In genomic region chr6:34638667-34639066, GRCm38 (mm10) we compare ENCODE assay signal across 12 mouse cellular contexts. TPM values are rescaled to one million over a fixed set of nuclear protein-coding genes. Genes with fewer than 3 reads are reported as not detected.
DNase-seq lines count a peak whose midpoint lies in the region; ATAC-seq and TF ChIP-seq lines count a peak whose summit lies in the region.
"Had no signal": no experiment of that assay in that cellular context is flagged by ENCODE, and none has a peak within 500 bp of the region (broad histone marks: within the 10 kb centered on the region; RNA-seq: fewer than 3 reads in every experiment).

No protein-coding gene starts in this region.

- no peaks in the 10 kb centered on the region for H3K9me3 ChIP-seq in limb, embryonic 14.5 days (ENCODE audit: control insufficient read depth, low read length)
- H3K9me3 ChIP-seq in limb, embryonic 10.5 days (replicated peaks): no peaks in the 10 kb centered on the region
- no peaks in the 10 kb centered on the region for H3K9me3 ChIP-seq in embryonic facial prominence, embryonic 10.5 days
- no peaks in the 10 kb centered on the region for H3K9me3 ChIP-seq in kidney, embryonic 16.5 days (ENCODE audit: low read length)
- H3K9me3 ChIP-seq in hindbrain, embryonic 14.5 days (ENCODE audit: control insufficient read depth, low read length): no peaks in the 10 kb centered on the region
- H3K9me3 ChIP-seq: liver, embryonic 15.5 days; neural tube, embryonic 12.5 days had no signal

- no peaks in the 10 kb centered on the region for H3K27me3 ChIP-seq in limb, embryonic 14.5 days (ENCODE audit: control insufficient read depth, insufficient read depth, low read length)
- no peaks in the 10 kb centered on the region for H3K27me3 ChIP-seq in limb, embryonic 10.5 days (ENCODE audit: low read depth, poor library complexity, severe bottlenecking)
- H3K27me3 ChIP-seq in embryonic facial prominence, embryonic 10.5 days (replicated peaks; ENCODE audit: low read depth, poor library complexity, severe bottlenecking): no peaks in the 10 kb centered on the region
- H3K27me3 ChIP-seq in kidney, embryonic 16.5 days (ENCODE audit: insufficient read depth, low read length): no peaks in the 10 kb centered on the region
- H3K27me3 ChIP-seq in hindbrain, embryonic 14.5 days (ENCODE audit: control insufficient read depth, insufficient read depth, low read length): no peaks in the 10 kb centered on the region
- H3K27me3 ChIP-seq: liver, embryonic 15.5 days; neural tube, embryonic 12.5 days had no signal

- H3K4me1 ChIP-seq in limb, embryonic 14.5 days (ENCODE audit: control insufficient read depth, insufficient read depth, low read length): peaks cover 21% of the 10 kb centered on the region
- peaks cover 52% of the 10 kb centered on the region for H3K4me1 ChIP-seq in limb, embryonic 10.5 days
- peaks cover 40% of the 10 kb centered on the region for H3K4me1 ChIP-seq in embryonic facial prominence, embryonic 10.5 days
- peaks cover 40% of the 10 kb centered on the region for H3K4me1 ChIP-seq in kidney, embryonic 16.5 days (ENCODE audit: insufficient read depth, low read length)
- peaks cover 9% of the 10 kb centered on the region; the same call in 1 of the 2 replicates for H3K4me1 ChIP-seq in hindbrain, embryonic 14.5 days (replicated peaks; ENCODE audit: control insufficient read depth, insufficient read depth, low read length)
- H3K4me1 ChIP-seq: liver, embryonic 15.5 days had no signal

- no peak overlapping the region for H3K9ac ChIP-seq in limb, embryonic 14.5 days (ENCODE audit: low read depth, low read length, severe bottlenecking)
- no peak overlapping the region for H3K9ac ChIP-seq in kidney, embryonic 16.5 days (replicated peaks; ENCODE audit: low read length)
- no peak overlapping the region for H3K9ac ChIP-seq in hindbrain, embryonic 14.5 days
- H3K9ac ChIP-seq: liver, embryonic 15.5 days; neural tube, embryonic 12.5 days had no signal

- 21% methylated on average over 2 of the region's 2 CpGs for WGBS in limb, embryonic 14.5 days
- 48% methylated on average over 2 of the region's 2 CpGs for WGBS in limb, embryonic 10.5 days
- 29% methylated on average over 2 of the region's 2 CpGs for WGBS in embryonic facial prominence, embryonic 10.5 days
- 29% methylated on average over 2 of the region's 2 CpGs for WGBS in kidney, embryonic 16.5 days
- WGBS in hindbrain, embryonic 14.5 days: 47% methylated on average over 2 of the region's 2 CpGs

- no peak for TF ChIP-seq POLR2A in limb, embryonic 14.5 days (IDR thresholded peaks at IDR 0.05; ENCODE audit: borderline replicate concordance, extremely low read depth, insufficient read depth, insufficient read length)

- ATAC-seq in limb, embryonic 14.5 days (ENCODE audit: low FRiP score, low read depth): no peak
- 0 out of 2 replicates have a peak, but pooled peaks have one; percentile 58 for ATAC-seq in kidney, embryonic 16.5 days (ENCODE audit: low FRiP score, low TSS enrichment)
- ATAC-seq in hindbrain, embryonic 14.5 days (ENCODE audit: low FRiP score): no peak

- H3K4me3 ChIP-seq in limb, embryonic 14.5 days (replicated peaks; ENCODE audit: low read length): no peak overlapping the region
- H3K4me3 ChIP-seq in limb, embryonic 10.5 days: no peak overlapping the region
- no peak overlapping the region for H3K4me3 ChIP-seq in embryonic facial prominence, embryonic 10.5 days
- H3K4me3 ChIP-seq in kidney, embryonic 16.5 days (ENCODE audit: low read length): no peak overlapping the region
- H3K4me3 ChIP-seq in hindbrain, embryonic 14.5 days (replicated peaks; ENCODE audit: low read length): no peak overlapping the region
- H3K4me3 ChIP-seq: liver, embryonic 15.5 days; neural tube, embryonic 12.5 days had no signal

- no peaks in the 10 kb centered on the region for H3K36me3 ChIP-seq in limb, embryonic 14.5 days (ENCODE audit: control insufficient read depth, insufficient read depth, low read length)
- H3K36me3 ChIP-seq in limb, embryonic 10.5 days: no peaks in the 10 kb centered on the region
- no peaks in the 10 kb centered on the region for H3K36me3 ChIP-seq in embryonic facial prominence, embryonic 10.5 days (replicated peaks)
- no peaks in the 10 kb centered on the region for H3K36me3 ChIP-seq in kidney, embryonic 16.5 days (ENCODE audit: insufficient read depth, low read length)
- H3K36me3 ChIP-seq in hindbrain, embryonic 14.5 days (replicated peaks; ENCODE audit: control insufficient read depth, insufficient read depth): no peaks in the 10 kb centered on the region
- H3K36me3 ChIP-seq: liver, embryonic 15.5 days; neural tube, embryonic 12.5 days had no signal

- no peak overlapping the region for H3K27ac ChIP-seq in limb, embryonic 14.5 days (replicated peaks; ENCODE audit: low read depth, low read length)
- no peak overlapping the region for H3K27ac ChIP-seq in limb, embryonic 10.5 days
- peak overlapping the region; percentile 78 for H3K27ac ChIP-seq in embryonic facial prominence, embryonic 10.5 days (replicated peaks)
- no peak overlapping the region for H3K27ac ChIP-seq in kidney, embryonic 16.5 days (ENCODE audit: low read length)
- H3K27ac ChIP-seq in hindbrain, embryonic 14.5 days: no peak overlapping the region
- H3K27ac ChIP-seq: liver, embryonic 15.5 days; neural tube, embryonic 12.5 days had no signal

- peak; percentile 9 for DNase-seq in adrenal gland, postnatal 25 days
- no peak for DNase-seq in adrenal gland, postnatal 4 days (ENCODE audit: low spot score in 2 of 2)
- DNase-seq in limb, embryonic 14.5 days (ENCODE audit: low spot score): peak; percentile 42
- DNase-seq in limb, embryonic 10.5 days (ENCODE audit: low spot score): no peak
- no peak for DNase-seq in embryonic facial prominence, embryonic 10.5 days (ENCODE audit: low spot score)
- no peak for DNase-seq in spleen, postnatal 36 days (ENCODE audit: low spot score in 2 of 2)
- DNase-seq in hindbrain, embryonic 14.5 days (ENCODE audit: low spot score): no peak
- DNase-seq: B cell, adult 2 months; cerebellum, adult 8-10 months had no signal

- no peak overlapping the region for H3K4me2 ChIP-seq in limb, embryonic 14.5 days (replicated peaks; ENCODE audit: low read depth, low read length, severe bottlenecking)
- no peak overlapping the region for H3K4me2 ChIP-seq in kidney, embryonic 16.5 days (replicated peaks; ENCODE audit: low read depth, low read length)
- no peak overlapping the region for H3K4me2 ChIP-seq in hindbrain, embryonic 14.5 days (replicated peaks)
- H3K4me2 ChIP-seq: liver, embryonic 15.5 days; neural tube, embryonic 12.5 days had no signal

RNA-seq across cellular contexts. Expression of gene Cald1, which starts 40.4 kb away (rescaled TPM):
- total RNA-seq in adrenal gland, postnatal 25 days (2021): 58.7 and 73.2 TPM in 2 replicates
- 100 to 1,000 TPM; 109 to 124 TPM for total RNA-seq in adrenal gland, postnatal 4 days (2021)
- 104 and 127 TPM in 2 replicates for polyA plus RNA-seq in limb, embryonic 14.5 days (2012; rRNA removed)
- 231 and 262 TPM in 2 replicates for polyA plus RNA-seq in limb, embryonic 14.5 days (2014; fragmentation: Nextera tagmentation; extraction: Ambion mirVana)
- polyA plus RNA-seq in limb, embryonic 10.5 days (2016; fragmentation: Nextera tagmentation; extraction: Ambion mirVana): 89.4 and 131 TPM in 2 replicates
- polyA plus RNA-seq in embryonic facial prominence, embryonic 10.5 days (2016; fragmentation: Nextera tagmentation; extraction: Ambion mirVana): 189 and 232 TPM in 2 replicates
- polyA plus RNA-seq in kidney, embryonic 16.5 days (2015; fragmentation: Nextera tagmentation; extraction: Ambion mirVana): 238 and 243 TPM in 2 replicates
- 52.4 and 55.0 TPM in 2 replicates for polyA plus RNA-seq in hindbrain, embryonic 14.5 days (2014; fragmentation: Nextera tagmentation; extraction: Ambion mirVana)

Comparison
In these comparisons a context has a peak if more than half of its experiments do, and no peak if none do; other contexts are left out.
1. DNase-seq: peak in adrenal gland, postnatal 25 days (single experiment) and limb, embryonic 14.5 days (single experiment); none in adrenal gland, postnatal 4 days (0 of 2), limb, embryonic 10.5 days (single experiment), embryonic facial prominence, embryonic 10.5 days (single experiment), spleen, postnatal 36 days (0 of 2) and hindbrain, embryonic 14.5 days (single experiment).